Mouse (Mus musculus): ENCODE results near the gene Notum. TPM values are rescaled to one million over a fixed set of nuclear protein-coding genes. Genes with fewer than 3 reads are reported as not detected.
"Not testable (repeated sequence)": the region's sequence is repeated elsewhere in the genome, so short reads cannot be mapped to it uniquely, and the experiment has no call there.

Gene Notum
- total RNA-seq, 2 experiments from 2014 or later = 2.7 to 5.0 TPM

GRCm38 (mm10) chr11:120675875-120676274 lies 14.9 kb upstream of the Notum start:
- DNase-seq (ENCODE audit: low spot score in 2 of 2) = not testable (repeated sequence)

GRCm38 (mm10) chr11:120673594-120674122 lies 12.7 kb upstream of the Notum start:
- DNase-seq (ENCODE audit: low spot score in 2 of 2) = no peak

- DNase-seq (ENCODE audit: low spot score in 2 of 2) = peak; percentile 91 to 93
These were observed 12.0 kb upstream of the Notum start, which contains the start of gene Aspscr1 for GRCm38 (mm10) chr11:120672687-120673593. TSS of gene Aspscr1 (plus strand) at chr11:120672973.

- no peak for DNase-seq (ENCODE audit: low spot score in 2 of 2)
These were observed 5.6 kb upstream of the Notum start for GRCm38 (mm10) chr11:120666617-120667016.

GRCm38 (mm10) chr11:120665406-120665805 lies 4.4 kb upstream of the Notum start:
- DNase-seq (ENCODE audit: low spot score in 2 of 2) = no peak

- DNase-seq (ENCODE audit: low spot score in 2 of 2) = no peak
These were observed 2.7 kb upstream of the Notum start for GRCm38 (mm10) chr11:120663714-120664113.

GRCm38 (mm10) chr11:120662759-120663158 lies 1.8 kb upstream of the Notum start:
- DNase-seq (ENCODE audit: low spot score in 2 of 2) = no peak

GRCm38 (mm10) chr11:120660301-120661075 lies 487 bp downstream of the Notum start:
- peak in 1 of 2 experiments; percentile 25 for DNase-seq (ENCODE audit: low spot score in 2 of 2)

GRCm38 (mm10) chr11:120659509-120660300 lies 1.3 kb downstream of the Notum start:
- no peak for DNase-seq (ENCODE audit: low spot score in 2 of 2)

- peak; percentile 73 for DNase-seq (ENCODE audit: low spot score in 2 of 2)
These were observed 2.0 kb downstream of the Notum start for GRCm38 (mm10) chr11:120658876-120659410.

GRCm38 (mm10) chr11:120657301-120657700 lies 3.7 kb downstream of the Notum start:
- DNase-seq (ENCODE audit: low spot score in 2 of 2) = no peak

GRCm38 (mm10) chr11:120654741-120655140 lies 6.2 kb downstream of the Notum start:
- no peak for DNase-seq (ENCODE audit: low spot score in 2 of 2)

GRCm38 (mm10) chr11:120651872-120652271 lies 9.1 kb downstream of the Notum start:
- no peak for DNase-seq (ENCODE audit: low spot score in 2 of 2)

- no peak for DNase-seq (ENCODE audit: low spot score in 2 of 2)
These were observed 12.9 kb downstream of the Notum start, which contains the start of gene Myadml2 for GRCm38 (mm10) chr11:120648001-120648476. TSS of gene Myadml2 (minus strand) at chr11:120648158.

GRCm38 (mm10) chr11:120647047-120647830 lies 13.7 kb downstream of the Notum start:
- DNase-seq (ENCODE audit: low spot score in 2 of 2) = no peak

GRCm38 (mm10) chr11:120643601-120643987 lies 17.4 kb downstream of the Notum start, which contains the start of gene Pycr1:
TSS of gene Pycr1 (minus strand) at chr11:120643769.
- DNase-seq (ENCODE audit: low spot score in 2 of 2) = peak; percentile 91 to 95

GRCm38 (mm10) chr11:120642939-120643600 lies 17.9 kb downstream of the Notum start:
- DNase-seq (ENCODE audit: low spot score in 2 of 2) = no peak

- DNase-seq (ENCODE audit: low spot score in 2 of 2) = no peak
These were observed 19.1 kb downstream of the Notum start for GRCm38 (mm10) chr11:120641869-120642268.

GRCm38 (mm10) chr11:120641255-120641654 lies 19.7 kb downstream of the Notum start:
- no peak for DNase-seq (ENCODE audit: low spot score in 2 of 2)
